Mouse (Mus musculus) limb, embryonic 12.5 days (tissue): Measurements from ENCODE around the gene Vmn1r93. TPM values are rescaled to one million over a fixed set of nuclear protein-coding genes. Genes with fewer than 3 reads are reported as not detected.
"Not testable (repeated sequence)": the region's sequence is repeated elsewhere in the genome, so short reads cannot be mapped to it uniquely, and the experiment has no call there.

Source experiments
- ATAC-seq: fragments of 200-750 bp; cut with Nextera tagmentation; 2 replicates; pipeline ENCODE4 v1.8.0; 2017; ENCODE audit warnings: low read depth, moderate TSS enrichment; ENCODE audit not compliant: insufficient number of reproducible peaks, insufficient read depth, low FRiP score, low TSS enrichment
- H3K27ac ChIP-seq: fragments of 300-500 bp; sonication (generic); 2 replicates; pipeline ENCODE4 v1.5.1; 2016; ENCODE audit warnings: mild to moderate bottlenecking, moderate library complexity
- H3K27me3 ChIP-seq: fragments of 300-500 bp; sonication (generic); 2 replicates; pipeline ENCODE4 v1.6.1; 2016; ENCODE audit warnings: mild to moderate bottlenecking, moderate library complexity
- H3K36me3 ChIP-seq: fragments of 300-500 bp; sonication (generic); 2 replicates; pipeline ENCODE4 v1.6.1; 2016; ENCODE audit warnings: mild to moderate bottlenecking, moderate library complexity
- H3K4me1 ChIP-seq: fragments of 300-500 bp; sonication (generic); replicated peaks from 2 replicates; pipeline ENCODE4 v1.6.1; 2016
- H3K4me2 ChIP-seq: fragments of 300-500 bp; sonication (generic); 2 replicates; pipeline ENCODE4 v1.6.1; 2016; ENCODE audit warnings: mild to moderate bottlenecking, moderate library complexity
- H3K4me3 ChIP-seq: fragments of 300-500 bp; sonication (generic); replicated peaks from 2 replicates; pipeline ENCODE4 v1.5.1; 2016; ENCODE audit warnings: mild to moderate bottlenecking
- H3K9ac ChIP-seq: fragments of 300-500 bp; sonication (generic); replicated peaks from 2 replicates; pipeline ENCODE4 v1.6.1; 2016; ENCODE audit warnings: mild to moderate bottlenecking, moderate library complexity
- H3K9me3 ChIP-seq: fragments of 300-500 bp; sonication (generic); 2 replicates; pipeline ENCODE4 v1.6.1; 2016; ENCODE audit warnings: mild to moderate bottlenecking, moderate library complexity
- WGBS: fragments of 180-500 bp; shearing (Covaris S2); methylation state at CpG from one replicate; pipeline ENCODE4 v1.1.7; 2016; 5-methylcytosine and 5-hydroxymethylcytosine counted together
- polyA plus RNA-seq: library from polyadenylated mRNA; unstranded; fragments of >200 nt; fragmentation: Nextera tagmentation; extraction: Ambion mirVana; gene quantifications from 2 replicates; pipeline ENCODE4 v1.2.1, GENCODE M21; 2016

Gene Vmn1r93
- not detected in 2 replicates for polyA plus RNA-seq

DNA sequence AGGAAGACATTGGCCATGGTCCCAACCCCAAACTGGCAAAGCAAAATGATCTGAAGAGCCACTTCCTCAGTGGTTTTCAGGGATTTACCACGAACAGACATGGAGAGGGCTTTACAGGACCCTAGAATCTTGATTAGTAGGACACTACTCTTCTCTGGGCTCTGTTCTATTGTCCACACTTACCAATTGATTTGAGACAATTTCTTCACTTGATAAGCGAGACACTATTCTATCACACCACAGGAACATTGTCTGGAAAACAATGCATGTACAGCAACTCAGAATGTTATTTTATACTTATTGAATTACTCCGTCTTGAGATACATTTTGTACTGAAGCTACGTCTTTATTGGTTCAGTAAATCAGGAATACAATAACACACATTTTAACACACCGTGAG, at the start of gene Vmn1r93:
Vmn1r93 (minus strand) TSS at position 101 of the 400 bp plus-strand sequence.
- not testable (repeated sequence) for ATAC-seq, H3K27me3 ChIP-seq, H3K4me2 ChIP-seq, H3K4me1 ChIP-seq, H3K36me3 ChIP-seq, H3K4me3 ChIP-seq, H3K9ac ChIP-seq, H3K27ac ChIP-seq, H3K9me3 ChIP-seq
- WGBS, result no CpG with 5 or more reads among the region's 5 CpGs

DNA sequence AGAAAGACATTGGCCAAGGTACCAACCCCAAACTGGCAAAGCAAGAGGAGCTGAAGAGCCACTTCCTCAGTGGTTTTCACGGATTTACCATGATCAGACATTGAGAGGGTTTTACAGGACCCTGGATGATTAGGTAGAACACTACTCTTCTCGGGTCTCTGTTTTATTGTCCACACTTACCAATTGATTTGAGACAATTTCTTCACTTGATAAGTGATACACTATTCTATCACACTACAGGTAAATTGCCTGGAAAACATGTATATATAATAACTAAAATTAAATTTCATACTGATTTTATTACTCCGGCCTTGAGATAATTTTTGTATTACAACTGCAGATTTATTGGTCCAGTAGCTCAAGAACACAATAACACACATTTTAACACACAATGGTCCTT, 29.4 kb upstream of the Vmn1r93 start, which contains the start of gene Vmn1r94:
Vmn1r94 (minus strand) TSS at position 101 of the 400 bp plus-strand sequence.
- H3K9ac ChIP-seq, H3K4me2 ChIP-seq, H3K36me3 ChIP-seq, H3K27ac ChIP-seq, H3K4me3 ChIP-seq, ATAC-seq, H3K27me3 ChIP-seq, H3K9me3 ChIP-seq, H3K4me1 ChIP-seq: not testable (repeated sequence)
- WGBS, result no CpG with 5 or more reads among the region's 3 CpGs

DNA sequence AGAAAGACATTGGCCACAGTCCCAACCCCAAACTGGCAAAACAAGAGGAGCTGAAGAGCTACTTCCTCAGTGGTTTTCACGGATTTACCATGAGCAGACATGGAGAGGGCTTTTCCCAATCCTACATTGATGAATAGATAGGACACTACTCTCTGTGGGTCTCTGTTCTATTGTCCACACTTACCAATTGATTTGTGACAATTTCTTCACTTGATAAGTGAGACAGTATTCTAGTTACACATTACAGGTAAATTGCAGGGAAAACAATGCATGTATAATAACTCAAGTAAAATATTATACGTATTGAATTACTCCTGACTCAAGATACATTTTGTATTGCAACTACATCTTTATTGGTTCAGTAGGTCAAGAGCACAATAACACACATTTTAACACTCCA, 16.4 kb downstream of the Vmn1r93 start, which contains the start of gene Gm16442:
Gm16442 (minus strand) TSS at position 101 of the 400 bp plus-strand sequence.
- not testable (repeated sequence) for H3K27ac ChIP-seq, H3K4me2 ChIP-seq, ATAC-seq, H3K4me1 ChIP-seq, H3K9me3 ChIP-seq, H3K9ac ChIP-seq, H3K36me3 ChIP-seq, H3K4me3 ChIP-seq, H3K27me3 ChIP-seq
- WGBS, result no CpG with 5 or more reads among the region's 2 CpGs

- not testable (repeated sequence) for H3K27me3 ChIP-seq, H3K4me2 ChIP-seq, H3K27ac ChIP-seq, H3K4me3 ChIP-seq, H3K36me3 ChIP-seq, H3K9ac ChIP-seq, H3K9me3 ChIP-seq, ATAC-seq, H3K4me1 ChIP-seq
- WGBS, result 79% methylated on average over 5 of the region's 5 CpGs
Observed at GRCm38 (mm10) chr7:20099380-20099779, 39.5 kb downstream of the Vmn1r93 start, which contains the start of gene Vmn1r91. Vmn1r91 (plus strand) TSS chr7:20099680.

Other genes with a start within 250 kb of the Vmn1r93 start
- 7.5 and 8.1 TPM in 2 replicates for gene Pvr, start 217.9 kb downstream of the Vmn1r93 start, polyA plus RNA-seq
- gene Igsf23, start 188.3 kb downstream of the Vmn1r93 start, polyA plus RNA-seq, result 0.14 TPM in 1 of 2 replicates, not detected in the other
- not detected in 2 replicates for gene Ceacam20, start 173.7 kb downstream of the Vmn1r93 start, polyA plus RNA-seq
- gene Nlrp9b, start 147.6 kb downstream of the Vmn1r93 start, polyA plus RNA-seq, result not detected in 2 replicates
- not detected in 2 replicates for gene Vmn1r91, start 39.4 kb downstream of the Vmn1r93 start, polyA plus RNA-seq
- not detected in 2 replicates for gene Gm16442, start 16.5 kb downstream of the Vmn1r93 start, polyA plus RNA-seq
- gene Vmn1r94, start 29.3 kb upstream of the Vmn1r93 start, polyA plus RNA-seq, result not detected in 2 replicates
- not detected in 2 replicates for gene Vmn1r95, start 54.6 kb upstream of the Vmn1r93 start, polyA plus RNA-seq
- not detected in 2 replicates for gene Gm6164, start 66.5 kb upstream of the Vmn1r93 start, polyA plus RNA-seq
- gene Gm4498, start 94.7 kb upstream of the Vmn1r93 start, polyA plus RNA-seq, result not detected in 2 replicates
- not detected in 2 replicates for gene Gm5890, start 123.7 kb upstream of the Vmn1r93 start, polyA plus RNA-seq
- gene Gm4133, start 195.0 kb upstream of the Vmn1r93 start, polyA plus RNA-seq, result not detected in 2 replicates
- not detected in 2 replicates for gene Gm5728, start 236.3 kb upstream of the Vmn1r93 start, polyA plus RNA-seq